Mouse (Mus musculus) brain, embryonic 14.5 days (tissue): Measurements from ENCODE around the gene Gapdh.

Experiments
- CTCF ChIP-seq: fragments of 200-500 bp; IDR thresholded peaks from 2 replicates; pipeline ENCODE4 v1.5.1; 2012; ENCODE audit warnings: inconsistent platforms, mild to moderate bottlenecking, moderate library complexity, borderline replicate concordance; ENCODE audit not compliant: insufficient read depth, insufficient read length; ENCODE audit errors: extremely low read depth
- POLR2A ChIP-seq: fragments of 200-500 bp; IDR thresholded peaks from 2 replicates; pipeline ENCODE4 v1.6.1; 2012; ENCODE audit warnings: mild to moderate bottlenecking, inconsistent platforms, borderline replicate concordance; ENCODE audit not compliant: poor library complexity, insufficient read depth, insufficient read length, severe bottlenecking; ENCODE audit errors: extremely low read depth

- TF ChIP-seq POLR2A (no peak), CTCF (peak; percentile 39; the same call in 1 of the 2 replicates)
Observed at GRCm38 (mm10) chr6:125154550-125154949, 11.7 kb downstream of the Gapdh start.
